Mouse (Mus musculus) neural tube, embryonic 14.5 days (tissue): ENCODE measurements around the gene Ttc26. TPM values are rescaled to one million over a fixed set of nuclear protein-coding genes. Genes with fewer than 3 reads are reported as not detected.
"Not testable (repeated sequence)": the region's sequence is repeated elsewhere in the genome, so short reads cannot be mapped to it uniquely, and the experiment has no call there.

Experiments
- ATAC-seq: fragments of 200-750 bp; cut with Nextera tagmentation; 2 replicates; pipeline ENCODE4 v1.8.0; 2017; ENCODE audit warnings: low read depth, mild to moderate bottlenecking, moderate TSS enrichment, moderate library complexity
- H3K27ac ChIP-seq: fragments of 300-500 bp; sonication (generic); 2 replicates; pipeline ENCODE4 v1.5.1; 2014; ENCODE audit warnings: low read depth, mild to moderate bottlenecking, control low read depth, low read length, moderate library complexity, mixed read lengths
- H3K27me3 ChIP-seq: fragments of 300-500 bp; sonication (generic); 2 replicates; pipeline ENCODE4 v1.6.1; 2014; ENCODE audit warnings: low read length; ENCODE audit not compliant: control insufficient read depth, insufficient read depth
- H3K36me3 ChIP-seq: fragments of 300-500 bp; sonication (generic); 2 replicates; pipeline ENCODE4 v1.6.1; 2014; ENCODE audit warnings: low read length, mixed read lengths; ENCODE audit not compliant: control insufficient read depth, insufficient read depth
- H3K4me1 ChIP-seq: fragments of 300-500 bp; sonication (generic); 2 replicates; pipeline ENCODE4 v1.6.1; 2014; ENCODE audit warnings: low read length; ENCODE audit not compliant: control insufficient read depth, insufficient read depth
- H3K4me2 ChIP-seq: fragments of 300-500 bp; sonication (generic); 2 replicates; pipeline ENCODE4 v1.6.1; 2014; ENCODE audit warnings: mild to moderate bottlenecking, low read depth, low read length, control low read depth
- H3K4me3 ChIP-seq: fragments of 300-500 bp; sonication (generic); 2 replicates; pipeline ENCODE4 v1.5.1; 2014; ENCODE audit warnings: low read depth, low read length, control low read depth, mixed read lengths
- H3K9ac ChIP-seq: fragments of 300-500 bp; sonication (generic); replicated peaks from 2 replicates; pipeline ENCODE4 v1.6.1; 2014; ENCODE audit warnings: low read depth, mild to moderate bottlenecking, control low read depth, low read length, mixed read lengths
- H3K9me3 ChIP-seq: fragments of 300-500 bp; sonication (generic); 2 replicates; pipeline ENCODE4 v1.6.1; 2016; ENCODE audit warnings: low read length; ENCODE audit not compliant: control insufficient read depth
- WGBS: fragments of 180-500 bp; shearing (Covaris S2); extraction: QIAGEN DNeasy Blood & Tissue Kit; methylation state at CpG from one replicate; pipeline ENCODE4 v1.1.7; 2014; 5-methylcytosine and 5-hydroxymethylcytosine counted together
- polyA plus RNA-seq: library from polyadenylated mRNA; unstranded; fragments of >200 nt; fragmentation: Nextera tagmentation; extraction: Ambion mirVana; gene quantifications from 2 replicates; pipeline ENCODE4 v1.2.1, GENCODE M21; 2014

Gene Ttc26
- polyA plus RNA-seq, 1 experiment from 2014 or later = 4.9 TPM

- H3K36me3 ChIP-seq = peaks cover 13% of the 10 kb centered on the region
- WGBS = 88% methylated on average over 3 of the region's 3 CpGs
Observed at GRCm38 (mm10) chr6:38389671-38390070, 8.4 kb downstream of the Ttc26 start.

GRCm38 (mm10) chr6:38432457-38432856 is 51.2 kb downstream of the Ttc26 start:
- not testable (repeated sequence) for H3K9ac ChIP-seq
- 79% methylated on average over 5 of the region's 5 CpGs for WGBS

More at GRCm38 (mm10) chr6:38389671-38390070, 8.4 kb downstream of the Ttc26 start:
- Histone ChIP-seq H3K27ac (no peak overlapping the region), H3K4me3 (no peak overlapping the region), H3K4me1 (no peaks in the 10 kb centered on the region), H3K27me3 (no peaks in the 10 kb centered on the region), H3K9ac (no peak overlapping the region), H3K9me3 (no peaks in the 10 kb centered on the region), H3K4me2 (no peak overlapping the region)
- no peak for ATAC-seq

GRCm38 (mm10) chr6:38433261-38434033 is 52.2 kb downstream of the Ttc26 start, which contains the start of gene Ubn2:
Gene Ubn2 (plus strand): TSS chr6:38433950.
- Histone ChIP-seq H3K4me1 (peaks cover 11% of the 10 kb centered on the region; the same call in 1 of the 2 replicates), H3K36me3 (no peaks in the 10 kb centered on the region), H3K9me3 (no peaks in the 10 kb centered on the region), H3K9ac (peak within 1 kb of the TSS; percentile 88), H3K27me3 (no peaks in the 10 kb centered on the region), H3K4me2 (peak within 1 kb of the TSS; percentile 65), H3K4me3 (peak within 1 kb of the TSS; percentile 95), H3K27ac (peak within 1 kb of the TSS; percentile 98)
- under 1% methylated on average over 64 of the region's 64 CpGs for WGBS
- ATAC-seq = peak; percentile 98

More at GRCm38 (mm10) chr6:38432457-38432856, 51.2 kb downstream of the Ttc26 start:
- not testable (repeated sequence) for H3K4me1 ChIP-seq, H3K27ac ChIP-seq, H3K36me3 ChIP-seq, ATAC-seq, H3K9me3 ChIP-seq, H3K27me3 ChIP-seq
- Histone ChIP-seq H3K4me2 (peak overlapping the region; percentile 53; the same call in 1 of the 2 replicates), H3K4me3 (peak overlapping the region; percentile 95; the same call in 1 of the 2 replicates)

- peak overlapping the region; percentile 88 for H3K9ac ChIP-seq
- H3K4me1 ChIP-seq = peaks cover 11% of the 10 kb centered on the region; the same call in 1 of the 2 replicates
- H3K27me3 ChIP-seq = no peaks in the 10 kb centered on the region
- peak overlapping the region; percentile 98 for H3K27ac ChIP-seq
- no peaks in the 10 kb centered on the region for H3K36me3 ChIP-seq
- no peaks in the 10 kb centered on the region for H3K9me3 ChIP-seq
- under 1% methylated on average over 85 of the region's 118 CpGs for WGBS
- peak overlapping the region; percentile 95 for H3K4me3 ChIP-seq
- H3K4me2 ChIP-seq = peak overlapping the region; percentile 65
- ATAC-seq = peak; percentile 82
Observed at GRCm38 (mm10) chr6:38434055-38435023, 53.1 kb downstream of the Ttc26 start.

- no peaks in the 10 kb centered on the region for H3K9me3 ChIP-seq
- no peak overlapping the region for H3K9ac ChIP-seq
- no peak for ATAC-seq
- H3K27me3 ChIP-seq = no peaks in the 10 kb centered on the region
- H3K27ac ChIP-seq = no peak overlapping the region
- H3K36me3 ChIP-seq = peaks cover 24% of the 10 kb centered on the region
- H3K4me1 ChIP-seq = no peaks in the 10 kb centered on the region
- H3K4me3 ChIP-seq = no peak overlapping the region
- 90% methylated on average over 3 of the region's 3 CpGs for WGBS
- no peak overlapping the region for H3K4me2 ChIP-seq
Observed at GRCm38 (mm10) chr6:38443842-38444241, 62.6 kb downstream of the Ttc26 start.

- Histone ChIP-seq H3K4me2 (no peak overlapping the region), H3K9ac (no peak overlapping the region), H3K27me3 (no peaks in the 10 kb centered on the region), H3K9me3 (no peaks in the 10 kb centered on the region), H3K4me3 (no peak overlapping the region), H3K36me3 (peaks cover 15% of the 10 kb centered on the region), H3K27ac (no peak overlapping the region), H3K4me1 (no peaks in the 10 kb centered on the region)
- ATAC-seq = no peak
- 87% methylated on average over 2 of the region's 2 CpGs for WGBS
Observed at GRCm38 (mm10) chr6:38448295-38448694, 67.0 kb downstream of the Ttc26 start.

- H3K9ac ChIP-seq = no peak overlapping the region
- ATAC-seq = no peak
- 94% methylated on average over 4 of the region's 4 CpGs for WGBS
- H3K27ac ChIP-seq = no peak overlapping the region
- H3K4me2 ChIP-seq = no peak overlapping the region
- H3K4me1 ChIP-seq = no peaks in the 10 kb centered on the region
- H3K4me3 ChIP-seq = no peak overlapping the region
- H3K36me3 ChIP-seq = peaks cover 20% of the 10 kb centered on the region
- no peaks in the 10 kb centered on the region for H3K9me3 ChIP-seq
- H3K27me3 ChIP-seq = no peaks in the 10 kb centered on the region
Observed at GRCm38 (mm10) chr6:38453049-38453448, 71.8 kb downstream of the Ttc26 start.

GRCm38 (mm10) chr6:38456425-38456824 is 75.2 kb downstream of the Ttc26 start:
- not testable (repeated sequence) for H3K4me1 ChIP-seq, ATAC-seq, H3K27me3 ChIP-seq, H3K9me3 ChIP-seq, H3K4me3 ChIP-seq, H3K27ac ChIP-seq, H3K9ac ChIP-seq, H3K4me2 ChIP-seq
- H3K36me3 ChIP-seq = peaks cover 19% of the 10 kb centered on the region
